Comparison of ENCODE assay signal across 9 mouse cellular contexts in genomic region chr17:70341920-70342319, GRCm38 (mm10).
A peak's percentile ranks its signal among the peaks of the same experiment; 100 is the strongest.
DNase-seq lines count a peak whose midpoint lies in the region; ATAC-seq and TF ChIP-seq lines count a peak whose summit lies in the region.
"Had no signal": no experiment of that assay in that cellular context is flagged by ENCODE, and none has a peak within 500 bp of the region (broad histone marks: within the 10 kb centered on the region; RNA-seq: fewer than 3 reads in every experiment).

No protein-coding gene starts in this region.

- H3K4me3 ChIP-seq in forebrain, embryonic 13.5 days, result no peak overlapping the region
- H3K4me3 ChIP-seq in forebrain, embryonic 10.5 days, result no peak overlapping the region
- no peak overlapping the region for H3K4me3 ChIP-seq in lung, postnatal 0 days (ENCODE audit: low read depth, low read length)
- no peak overlapping the region for H3K4me3 ChIP-seq in forebrain, postnatal 0 days (ENCODE audit: low read depth, low read length)
- no peak overlapping the region for H3K4me3 ChIP-seq in neural tube, embryonic 15.5 days (replicated peaks)
- H3K4me3 ChIP-seq: midbrain, embryonic 12.5 days had no signal

- no peaks in the 10 kb centered on the region for H3K27me3 ChIP-seq in forebrain, embryonic 13.5 days
- no peaks in the 10 kb centered on the region for H3K27me3 ChIP-seq in forebrain, embryonic 10.5 days (ENCODE audit: poor library complexity, severe bottlenecking)
- H3K27me3 ChIP-seq in lung, postnatal 0 days (replicated peaks; ENCODE audit: insufficient read depth, low read length), result no peaks in the 10 kb centered on the region
- H3K27me3 ChIP-seq in forebrain, postnatal 0 days (ENCODE audit: insufficient read depth, low read length), result no peaks in the 10 kb centered on the region
- no peaks in the 10 kb centered on the region for H3K27me3 ChIP-seq in neural tube, embryonic 15.5 days (replicated peaks)
- H3K27me3 ChIP-seq: midbrain, embryonic 12.5 days had no signal

- H3K9me3 ChIP-seq in forebrain, embryonic 13.5 days (replicated peaks), result no peaks in the 10 kb centered on the region
- no peaks in the 10 kb centered on the region for H3K9me3 ChIP-seq in forebrain, embryonic 10.5 days
- no peaks in the 10 kb centered on the region for H3K9me3 ChIP-seq in lung, postnatal 0 days (ENCODE audit: low read length)
- H3K9me3 ChIP-seq in forebrain, postnatal 0 days (ENCODE audit: low read length), result no peaks in the 10 kb centered on the region
- no peaks in the 10 kb centered on the region for H3K9me3 ChIP-seq in neural tube, embryonic 15.5 days (replicated peaks)
- H3K9me3 ChIP-seq: midbrain, embryonic 12.5 days had no signal

- peak; percentile 33 for TF ChIP-seq CTCF in lung, postnatal 0 days (IDR thresholded peaks at IDR 0.05)
- peak; percentile 69 for TF ChIP-seq CTCF in forebrain, postnatal 0 days (IDR thresholded peaks at IDR 0.05; ENCODE audit: low read depth)

- no peak for DNase-seq in forebrain, embryonic 10.5 days (ENCODE audit: extremely low spot score, low spot score)
- peak; percentile 12 for DNase-seq in lung, postnatal 0 days (ENCODE audit: low spot score)
- no peak for DNase-seq in lung, postnatal 25 days (ENCODE audit: low spot score)
- DNase-seq in forebrain, postnatal 0 days, result peak; percentile 51
- no peak for DNase-seq in thymus, postnatal 36 days
- DNase-seq in thymus, postnatal 0 days (ENCODE audit: low spot score), result no peak

- no peak overlapping the region for H3K4me2 ChIP-seq in forebrain, embryonic 13.5 days
- no peak overlapping the region for H3K4me2 ChIP-seq in lung, postnatal 0 days (replicated peaks; ENCODE audit: low read depth, low read length)
- H3K4me2 ChIP-seq in forebrain, postnatal 0 days (ENCODE audit: low read depth), result no peak overlapping the region
- no peak overlapping the region for H3K4me2 ChIP-seq in neural tube, embryonic 15.5 days
- H3K4me2 ChIP-seq: midbrain, embryonic 12.5 days had no signal

- no peak overlapping the region for H3K9ac ChIP-seq in forebrain, embryonic 13.5 days
- no peak overlapping the region for H3K9ac ChIP-seq in lung, postnatal 0 days (replicated peaks; ENCODE audit: low read depth)
- no peak overlapping the region for H3K9ac ChIP-seq in forebrain, postnatal 0 days
- no peak overlapping the region for H3K9ac ChIP-seq in neural tube, embryonic 15.5 days (replicated peaks)
- H3K9ac ChIP-seq: midbrain, embryonic 12.5 days had no signal

- no peaks in the 10 kb centered on the region for H3K36me3 ChIP-seq in forebrain, embryonic 13.5 days (ENCODE audit: poor library complexity, severe bottlenecking)
- no peaks in the 10 kb centered on the region for H3K36me3 ChIP-seq in forebrain, embryonic 10.5 days (replicated peaks)
- no peaks in the 10 kb centered on the region for H3K36me3 ChIP-seq in lung, postnatal 0 days (ENCODE audit: insufficient read depth, low read length)
- H3K36me3 ChIP-seq in forebrain, postnatal 0 days (ENCODE audit: insufficient read depth), result no peaks in the 10 kb centered on the region
- no peaks in the 10 kb centered on the region for H3K36me3 ChIP-seq in neural tube, embryonic 15.5 days
- H3K36me3 ChIP-seq: midbrain, embryonic 12.5 days had no signal

- WGBS in forebrain, embryonic 13.5 days, result 76% methylated on average over 6 of the region's 6 CpGs
- WGBS in forebrain, embryonic 10.5 days, result 75% methylated on average over 6 of the region's 6 CpGs
- 55% methylated on average over 6 of the region's 6 CpGs for WGBS in lung, postnatal 0 days
- WGBS in forebrain, postnatal 0 days, result 75% methylated on average over 6 of the region's 6 CpGs
- WGBS in neural tube, embryonic 15.5 days, result 77% methylated on average over 6 of the region's 6 CpGs

- TF ChIP-seq EP300 in lung, postnatal 0 days (IDR thresholded peaks at IDR 0.05), result no peak

- H3K4me1 ChIP-seq in forebrain, embryonic 13.5 days, result no peaks in the 10 kb centered on the region
- peaks cover 6% of the 10 kb centered on the region; the same call in 1 of the 2 replicates for H3K4me1 ChIP-seq in forebrain, embryonic 10.5 days
- H3K4me1 ChIP-seq in lung, postnatal 0 days (ENCODE audit: insufficient read depth, low read depth, low read length), result no peaks in the 10 kb centered on the region
- no peaks in the 10 kb centered on the region for H3K4me1 ChIP-seq in forebrain, postnatal 0 days (ENCODE audit: insufficient read depth)
- peaks cover 12% of the 10 kb centered on the region; the same call in 1 of the 2 replicates for H3K4me1 ChIP-seq in neural tube, embryonic 15.5 days
- H3K4me1 ChIP-seq: midbrain, embryonic 12.5 days had no signal

- ATAC-seq in forebrain, embryonic 13.5 days, result peak; percentile 75
- ATAC-seq in lung, postnatal 0 days, result no peak
- peak; percentile 73; the same call in 1 of the 2 replicates for ATAC-seq in forebrain, postnatal 0 days
- peak; percentile 63; the same call in 1 of the 2 replicates for ATAC-seq in neural tube, embryonic 15.5 days (ENCODE audit: low FRiP score)

- H3K27ac ChIP-seq in forebrain, embryonic 13.5 days, result no peak overlapping the region
- no peak overlapping the region for H3K27ac ChIP-seq in forebrain, embryonic 10.5 days
- H3K27ac ChIP-seq in lung, postnatal 0 days (ENCODE audit: low read length), result no peak overlapping the region
- no peak overlapping the region for H3K27ac ChIP-seq in forebrain, postnatal 0 days (ENCODE audit: low read depth, low read length)
- peak overlapping the region; percentile 66 for H3K27ac ChIP-seq in neural tube, embryonic 15.5 days (replicated peaks)
- H3K27ac ChIP-seq: midbrain, embryonic 12.5 days had no signal

Comparison
In these comparisons a context has a peak if more than half of its experiments do, and no peak if none do; other contexts are left out.
1. DNase-seq: peak in lung, postnatal 0 days (single experiment) and forebrain, postnatal 0 days (single experiment); none in forebrain, embryonic 10.5 days (single experiment), lung, postnatal 25 days (single experiment), thymus, postnatal 36 days (0 of 2) and thymus, postnatal 0 days (single experiment).